26 mouse cellular contexts compared by ENCODE assay signal in the genomic region with DNA sequence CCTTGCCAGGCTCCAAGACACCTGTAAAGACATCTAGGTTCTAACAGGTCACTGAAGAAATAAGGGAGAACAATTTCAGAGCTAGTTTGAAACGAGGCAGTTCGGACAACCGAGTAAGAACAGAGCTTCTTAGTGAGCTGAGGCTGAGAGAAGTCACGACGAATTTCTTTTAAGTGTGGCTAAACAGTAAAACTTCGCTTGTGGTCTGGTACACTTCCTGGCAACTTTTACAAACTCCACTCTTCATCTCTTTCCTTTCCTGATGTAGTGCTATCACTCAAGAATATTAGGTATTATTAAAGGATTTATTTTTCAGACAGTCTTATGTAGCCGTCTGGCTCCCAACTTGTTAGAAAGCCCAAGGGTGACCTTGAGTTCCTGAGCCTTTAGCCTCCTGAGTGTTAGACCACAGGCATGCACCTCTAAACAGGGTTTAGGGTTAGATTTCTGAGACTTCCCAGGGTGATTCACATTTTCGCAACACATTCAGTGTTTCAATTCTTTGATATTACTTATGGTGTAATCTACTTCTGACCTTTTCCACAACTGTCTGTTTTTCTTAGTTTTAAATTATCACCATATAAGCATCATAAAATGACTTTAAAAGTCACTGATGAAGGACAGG. TPM values are rescaled to one million over a fixed set of nuclear protein-coding genes. Genes with fewer than 3 reads are reported as not detected.
DNase-seq lines count a peak whose midpoint lies in the region; ATAC-seq lines count a peak whose summit lies in the region.
"Had no signal": no experiment of that assay in that cellular context is flagged by ENCODE, and none has a peak within 500 bp of the region (broad histone marks: within the 10 kb centered on the region; RNA-seq: fewer than 3 reads in every experiment).

No protein-coding gene starts in this region.

- no peak overlapping the region for H3K4me2 ChIP-seq in heart, embryonic 12.5 days
- H3K4me2 ChIP-seq: forebrain, embryonic 12.5 days; heart, embryonic 13.5 days; hindbrain, embryonic 14.5 days; kidney, embryonic 15.5 days; liver, embryonic 12.5 days had no signal

- 81% methylated on average over 8 of the region's 8 CpGs for WGBS in heart, embryonic 12.5 days

- H3K4me3 ChIP-seq in heart, embryonic 12.5 days = no peak overlapping the region
- H3K4me3 ChIP-seq: erythroblast, embryonic 14.5 days; forebrain, embryonic 12.5 days; heart, embryonic 13.5 days; kidney, embryonic 15.5 days; liver, embryonic 12.5 days had no signal

- no peaks in the 10 kb centered on the region for H3K36me3 ChIP-seq in heart, embryonic 12.5 days

- no peak overlapping the region for H3K27ac ChIP-seq in heart, embryonic 12.5 days (ENCODE audit: poor library complexity, severe bottlenecking)
- H3K27ac ChIP-seq: forebrain, embryonic 12.5 days; heart, embryonic 13.5 days; hindbrain, embryonic 14.5 days; kidney, embryonic 15.5 days; liver, embryonic 12.5 days had no signal

- H3K27me3 ChIP-seq in heart, embryonic 12.5 days (replicated peaks) = no peaks in the 10 kb centered on the region
- H3K27me3 ChIP-seq: forebrain, embryonic 12.5 days; heart, embryonic 13.5 days; kidney, embryonic 15.5 days; liver, embryonic 12.5 days had no signal

- H3K9ac ChIP-seq in heart, embryonic 12.5 days = no peak overlapping the region
- H3K9ac ChIP-seq: forebrain, embryonic 12.5 days; heart, embryonic 13.5 days; hindbrain, embryonic 14.5 days; kidney, embryonic 15.5 days; liver, embryonic 12.5 days; liver, postnatal 0 days had no signal

- H3K9me3 ChIP-seq in heart, embryonic 12.5 days (replicated peaks) = no peaks in the 10 kb centered on the region
- H3K9me3 ChIP-seq: forebrain, embryonic 12.5 days; heart, embryonic 13.5 days; kidney, embryonic 15.5 days; liver, embryonic 12.5 days had no signal

- no peak for ATAC-seq in heart, embryonic 12.5 days (ENCODE audit: insufficient number of reproducible peaks, low FRiP score)
- ATAC-seq in activated CD4-positive, CD25-positive, alpha-beta regulatory T cell, adult 4 months = peak; percentile 26
- ATAC-seq in inflammation-experienced regulatory T-cells, adult 6 months = peak; percentile 28
- ATAC-seq: liver, embryonic 12.5 days; liver, postnatal 0 days had no signal

- peak; percentile 18 for DNase-seq in heart, adult 11 months
- no peak for DNase-seq in lung, postnatal 36 days
- DNase-seq in frontal cortex, postnatal 25 days (ENCODE audit: low spot score in 2 of 2) = no peak
- DNase-seq in cerebellum, postnatal 14 days = no peak
- DNase-seq: adrenal gland, postnatal 10 days; cerebellum, adult 8-10 months; gastrocnemius, postnatal 14 days; heart, adult 18-20 months; heart, postnatal 10 days; kidney, adult 18-20 months; kidney, postnatal 4 days; left cerebral cortex, postnatal 4 days; liver, postnatal 0 days; lung, postnatal 4 days; right cerebral cortex, postnatal 25 days; spleen, adult 18-20 months; thymus, adult 2 months had no signal

- H3K4me1 ChIP-seq in heart, embryonic 12.5 days (replicated peaks) = no peaks in the 10 kb centered on the region; the same call in 1 of the 2 replicates
- H3K4me1 ChIP-seq: forebrain, embryonic 12.5 days; heart, embryonic 13.5 days; kidney, embryonic 15.5 days had no signal

RNA-seq across cellular contexts. Expression of gene D16Ertd472e, which starts 38.6 kb away (rescaled TPM):
- polyA plus RNA-seq in heart, embryonic 12.5 days (2016; fragmentation: Nextera tagmentation; extraction: Ambion mirVana) = 8.9 and 10.5 TPM in 2 replicates
- 10 to 100 TPM; 52.1 to 55.1 TPM for polyA plus RNA-seq in activated CD4-positive, CD25-positive, alpha-beta regulatory T cell, adult 4 months (2017; shearing (Covaris generic))
- 10 to 100 TPM; 39.6 to 60.2 (median 48.6) TPM for polyA plus RNA-seq in inflammation-experienced regulatory T-cells, adult 6 months (2017; shearing (Covaris generic))
